Mouse (Mus musculus) lung, adult 2 months (tissue): ENCODE measurements around the gene Nus1. TPM values are rescaled to one million over a fixed set of nuclear protein-coding genes. Genes with fewer than 3 reads are reported as not detected.

Experiments used
- DNase-seq: peaks from one replicate; pipeline ENCODE4 v3.0.0; 2022
- H3K4me1 ChIP-seq: fragments of 200-500 bp; 2 replicates; pipeline ENCODE4 v1.6.1; 2011; ENCODE audit warnings: low read length; ENCODE audit not compliant: control insufficient read depth, insufficient read depth
- H3K4me3 ChIP-seq: fragments of 200-500 bp; replicated peaks from 2 replicates; pipeline ENCODE3; 2011; ENCODE audit warnings: low read depth, mild to moderate bottlenecking, control low read depth, low read length; ENCODE audit errors: extremely low read depth
- CTCF ChIP-seq: fragments of 200-500 bp; IDR thresholded peaks from 2 replicates; pipeline ENCODE4 v1.5.1; 2011; ENCODE audit warnings: mild to moderate bottlenecking, low read length, control low read depth; ENCODE audit not compliant: insufficient read depth
- POLR2A ChIP-seq: fragments of 200-500 bp; IDR thresholded peaks from 2 replicates; pipeline ENCODE4 v1.6.1; 2011; ENCODE audit warnings: low read depth, mild to moderate bottlenecking, control low read depth, low read length, borderline replicate concordance; ENCODE audit errors: extremely low read depth
- WGBS: fragments of 180-500 bp; shearing (Covaris S2); methylation state at CpG from one replicate; pipeline ENCODE4 v1.1.7; 2018; 5-methylcytosine and 5-hydroxymethylcytosine counted together
- polyA plus RNA-seq: library from polyadenylated mRNA; depleted of rRNA; stranded (reverse); fragments of >200 nt; gene quantifications from 2 replicates; pipeline ENCODE4 v1.2.3, GENCODE M21; 2012

The Nus1 gene
- polyA plus RNA-seq, 1 experiment, result 11.0 TPM

GRCm38 (mm10) chr10:52383522-52383921 lies 33.8 kb upstream of the Nus1 start:
- DNase-seq, result no peak
- H3K4me1 ChIP-seq, result peaks cover 8% of the 10 kb centered on the region
- TF ChIP-seq CTCF, result no peak
- TF ChIP-seq POLR2A, result no peak
- 82% methylated on average over 1 of the region's 1 CpGs for WGBS
- H3K4me3 ChIP-seq, result no peak overlapping the region

DNA sequence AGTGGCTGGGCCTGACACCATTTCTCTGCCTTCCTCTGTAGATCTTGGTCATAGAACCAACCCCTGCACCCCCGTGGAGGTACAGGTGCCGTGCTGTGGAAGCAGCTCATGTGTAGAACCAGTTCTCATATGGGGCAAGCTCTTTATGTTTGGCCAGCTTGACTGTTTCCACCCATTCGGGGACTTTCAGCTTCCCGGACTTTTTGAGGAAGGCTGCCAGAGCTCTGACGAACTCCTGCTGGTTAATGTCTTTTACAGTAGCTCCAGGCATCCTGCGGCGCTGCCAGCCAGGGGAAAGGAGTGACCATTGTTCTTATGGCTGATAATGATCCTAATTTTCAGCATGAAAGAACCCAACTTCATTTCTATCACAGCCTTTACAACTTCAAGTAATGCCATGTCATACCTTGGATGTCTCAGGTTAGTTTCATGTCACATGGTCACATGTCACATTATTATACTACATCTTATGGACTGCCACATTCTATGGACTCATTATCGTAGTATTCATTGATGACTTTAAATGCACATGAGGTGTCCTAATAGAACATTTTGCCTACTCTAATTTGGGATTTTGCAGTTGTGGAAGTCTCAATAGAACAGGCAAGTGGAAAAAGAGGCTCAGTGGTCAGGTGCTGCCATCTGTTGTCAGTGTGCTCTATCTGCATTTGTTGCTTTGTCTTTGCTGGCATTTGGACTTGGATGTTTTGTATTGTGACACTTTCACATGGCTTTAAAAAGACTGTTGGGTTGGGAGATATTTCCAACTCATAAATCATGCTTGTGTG lies 32.3 kb upstream of the Nus1 start:
- Histone ChIP-seq H3K4me3 (no peak overlapping the region), H3K4me1 (peaks cover 8% of the 10 kb centered on the region)
- WGBS, result 51% methylated on average over 8 of the region's 8 CpGs
- peak; percentile 42 for DNase-seq
- TF ChIP-seq POLR2A, result no peak
- peak; percentile 72 for TF ChIP-seq CTCF

DNA sequence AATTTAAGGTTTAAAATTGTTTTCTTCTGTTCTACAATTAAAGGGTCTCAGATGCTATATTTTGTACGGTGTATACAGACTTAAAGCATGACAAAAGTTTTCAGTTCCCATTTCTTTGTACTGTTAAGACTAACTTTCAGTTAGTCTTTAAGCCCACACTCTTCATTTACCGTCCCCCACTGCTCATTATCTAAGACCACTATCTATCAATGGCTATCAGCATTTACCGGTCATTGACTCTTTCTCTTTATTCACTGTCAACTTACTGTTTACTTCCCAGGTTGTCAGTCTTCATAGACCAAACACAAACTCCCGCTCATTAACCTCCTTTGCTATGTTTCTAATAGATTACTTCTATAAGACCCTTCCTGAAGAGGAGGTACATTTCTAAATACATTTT lies 30.2 kb upstream of the Nus1 start:
- no peak for DNase-seq
- TF ChIP-seq CTCF, result no peak
- TF ChIP-seq POLR2A, result no peak
- 55% methylated on average over 4 of the region's 4 CpGs for WGBS
- Histone ChIP-seq H3K4me3 (no peak overlapping the region), H3K4me1 (peaks cover 6% of the 10 kb centered on the region)

DNA sequence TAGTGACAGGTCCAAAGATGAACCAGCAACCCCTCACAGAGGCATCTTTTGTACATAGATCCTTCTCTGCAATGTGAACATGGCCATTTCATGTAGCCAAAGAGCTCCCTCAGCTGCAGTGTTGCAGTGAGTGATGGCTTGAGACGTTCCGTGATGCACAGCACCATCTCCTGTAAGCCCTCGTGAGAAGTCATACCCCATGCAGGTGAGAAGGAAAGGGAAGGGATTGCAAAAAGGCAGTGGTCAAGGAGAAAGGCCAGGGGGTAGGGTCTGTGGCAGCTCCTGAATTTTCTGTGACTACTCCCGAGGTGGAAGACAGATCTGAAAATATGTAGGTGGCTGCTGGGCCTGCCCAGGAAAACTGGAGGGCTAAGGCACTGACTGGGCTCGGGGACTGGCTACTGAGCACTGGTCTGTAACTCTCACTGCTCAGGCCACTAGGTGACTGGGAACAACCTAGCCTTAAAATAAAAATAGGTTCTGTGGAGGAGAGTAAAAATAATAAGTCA lies 28.4 kb upstream of the Nus1 start, which contains the start of gene Nepn:
TSS of gene Nepn (plus strand) at position 51 of the 509 bp plus-strand sequence.
- no peak within 1 kb of the TSS for H3K4me3 ChIP-seq
- no peak for DNase-seq
- TF ChIP-seq POLR2A, result no peak
- TF ChIP-seq CTCF, result no peak
- WGBS, result 70% methylated on average over 5 of the region's 5 CpGs
- H3K4me1 ChIP-seq, result no peaks in the 10 kb centered on the region

GRCm38 (mm10) chr10:52389438-52389837 lies 27.9 kb upstream of the Nus1 start:
- no peak overlapping the region for H3K4me3 ChIP-seq
- no peak for TF ChIP-seq POLR2A
- no peak for TF ChIP-seq CTCF
- no peak for DNase-seq
- no peaks in the 10 kb centered on the region for H3K4me1 ChIP-seq
- 56% methylated on average over 3 of the region's 3 CpGs for WGBS

DNA sequence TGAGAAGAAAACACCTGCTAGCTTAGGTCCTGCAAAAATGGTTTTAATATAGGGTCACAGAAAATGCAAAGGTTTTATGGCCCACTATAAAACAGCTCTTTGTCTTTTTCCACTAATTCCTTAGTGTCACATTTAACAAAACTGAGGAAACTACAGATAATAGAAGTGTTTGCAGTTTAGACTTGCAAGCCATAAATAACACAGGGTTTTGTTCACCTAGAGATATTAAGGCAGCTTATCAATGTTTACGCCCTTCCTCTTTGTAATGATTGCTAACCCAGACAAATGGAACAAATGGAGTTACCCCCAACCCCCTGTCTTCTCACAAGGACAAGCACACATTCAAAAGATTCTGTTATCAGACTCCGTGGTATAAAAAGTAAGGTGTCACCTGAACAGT lies 26.1 kb upstream of the Nus1 start:
- 65% methylated on average over 2 of the region's 2 CpGs for WGBS
- Histone ChIP-seq H3K4me3 (no peak overlapping the region), H3K4me1 (no peaks in the 10 kb centered on the region)
- TF ChIP-seq CTCF, result no peak
- no peak for TF ChIP-seq POLR2A
- DNase-seq, result no peak

- no peak overlapping the region for H3K4me3 ChIP-seq
- WGBS, result 86% methylated on average over 3 of the region's 3 CpGs
- H3K4me1 ChIP-seq, result no peaks in the 10 kb centered on the region
- TF ChIP-seq POLR2A (no peak), CTCF (no peak)
- DNase-seq, result no peak
Observed at GRCm38 (mm10) chr10:52396647-52397046, 20.7 kb upstream of the Nus1 start.

DNA sequence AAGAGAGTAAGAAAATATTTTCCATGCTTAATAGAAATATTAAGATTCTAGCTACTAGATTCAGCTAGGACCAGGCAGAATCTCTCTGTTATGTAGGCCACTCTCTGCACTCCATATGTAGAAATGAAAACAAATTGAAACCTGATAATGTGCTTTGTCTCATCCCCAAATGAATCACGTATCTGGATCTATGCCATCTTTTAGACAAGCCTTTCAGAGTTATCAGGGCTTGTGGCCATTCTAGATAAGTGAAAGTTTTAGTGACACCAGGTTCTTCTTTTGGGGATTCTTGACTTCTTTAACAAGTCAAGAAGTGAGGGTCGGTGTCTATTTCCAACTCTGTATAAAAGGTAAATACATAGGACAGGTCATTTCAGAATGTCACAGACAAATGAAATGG lies 18.6 kb upstream of the Nus1 start:
- 61% methylated on average over 2 of the region's 2 CpGs for WGBS
- H3K4me3 ChIP-seq, result no peak overlapping the region
- no peak for DNase-seq
- H3K4me1 ChIP-seq, result no peaks in the 10 kb centered on the region
- TF ChIP-seq POLR2A (no peak), CTCF (no peak)

GRCm38 (mm10) chr10:52399722-52400121 lies 17.6 kb upstream of the Nus1 start:
- DNase-seq, result no peak
- Histone ChIP-seq H3K4me3 (no peak overlapping the region), H3K4me1 (no peaks in the 10 kb centered on the region)
- 41% methylated on average over 3 of the region's 3 CpGs for WGBS
- TF ChIP-seq POLR2A (no peak), CTCF (no peak)

- no peak overlapping the region for H3K4me3 ChIP-seq
- no peak for TF ChIP-seq CTCF
- TF ChIP-seq POLR2A, result no peak
- DNase-seq, result no peak
- H3K4me1 ChIP-seq, result no peaks in the 10 kb centered on the region
- WGBS, result 84% methylated on average over 13 of the region's 13 CpGs
Observed at GRCm38 (mm10) chr10:52405160-52405559, 12.2 kb upstream of the Nus1 start.
